Mouse (Mus musculus) forebrain, embryonic 14.5 days (tissue): ENCODE measurements around the gene Calhm2. TPM values are rescaled to one million over a fixed set of nuclear protein-coding genes. Genes with fewer than 3 reads are reported as not detected.

ENCODE experiments used
- ATAC-seq: fragments of 200-750 bp; cut with Nextera tagmentation; 2 replicates; pipeline ENCODE4 v1.8.0; 2017; ENCODE audit warnings: mild to moderate bottlenecking, moderate library complexity
- DNase-seq: peaks from one replicate; pipeline ENCODE4 v3.0.0-alpha.2; 2015; ENCODE audit warnings: low spot score
- H3K27ac ChIP-seq: fragments of 300-500 bp; sonication (generic); 2 replicates; pipeline ENCODE4 v1.5.1; 2014; ENCODE audit warnings: low read depth, mild to moderate bottlenecking, control low read depth, low read length, moderate library complexity
- H3K27me3 ChIP-seq: fragments of 300-500 bp; sonication (generic); replicated peaks from 2 replicates; pipeline ENCODE4 v1.6.1; 2014; ENCODE audit warnings: low read length, control low read depth, mixed read lengths; ENCODE audit not compliant: control insufficient read depth, insufficient read depth
- H3K36me3 ChIP-seq: fragments of 300-500 bp; sonication (generic); 2 replicates; pipeline ENCODE4 v1.6.1; 2014; ENCODE audit warnings: low read length, control low read depth; ENCODE audit not compliant: control insufficient read depth, insufficient read depth
- H3K4me1 ChIP-seq: fragments of 300-500 bp; sonication (generic); 2 replicates; pipeline ENCODE4 v1.6.1; 2014; ENCODE audit warnings: antibody characterized with exemption, low read length, control low read depth; ENCODE audit not compliant: control insufficient read depth, insufficient read depth
- H3K4me2 ChIP-seq: fragments of 300-500 bp; sonication (generic); 2 replicates; pipeline ENCODE4 v1.6.1; 2014; ENCODE audit warnings: mild to moderate bottlenecking, control low read depth, low read length
- H3K4me3 ChIP-seq: fragments of 300-500 bp; sonication (generic); 2 replicates; pipeline ENCODE4 v1.5.1; 2014; ENCODE audit warnings: low read depth, low read length, control low read depth
- H3K9ac ChIP-seq: fragments of 300-500 bp; sonication (generic); 2 replicates; pipeline ENCODE4 v1.6.1; 2014; ENCODE audit warnings: mild to moderate bottlenecking, low read length, control low read depth, moderate library complexity
- H3K9me3 ChIP-seq: fragments of 300-500 bp; sonication (generic); replicated peaks from 2 replicates; pipeline ENCODE4 v1.6.1; 2016; ENCODE audit warnings: low read length, control low read depth, mixed read lengths; ENCODE audit not compliant: control insufficient read depth
- WGBS: fragments of 180-500 bp; shearing (Covaris S2); extraction: QIAGEN DNeasy Blood & Tissue Kit; methylation state at CpG from one replicate; pipeline ENCODE4 v1.1.7; 2014; 5-methylcytosine and 5-hydroxymethylcytosine counted together
- polyA plus RNA-seq: library from polyadenylated mRNA; unstranded; fragments of >200 nt; fragmentation: Nextera tagmentation; extraction: Ambion mirVana; gene quantifications from 2 replicates; pipeline ENCODE4 v1.2.1, GENCODE M21; 2014

Calhm2 gene
- polyA plus RNA-seq, 1 experiment from 2014 or later = 0.69 TPM

DNA sequence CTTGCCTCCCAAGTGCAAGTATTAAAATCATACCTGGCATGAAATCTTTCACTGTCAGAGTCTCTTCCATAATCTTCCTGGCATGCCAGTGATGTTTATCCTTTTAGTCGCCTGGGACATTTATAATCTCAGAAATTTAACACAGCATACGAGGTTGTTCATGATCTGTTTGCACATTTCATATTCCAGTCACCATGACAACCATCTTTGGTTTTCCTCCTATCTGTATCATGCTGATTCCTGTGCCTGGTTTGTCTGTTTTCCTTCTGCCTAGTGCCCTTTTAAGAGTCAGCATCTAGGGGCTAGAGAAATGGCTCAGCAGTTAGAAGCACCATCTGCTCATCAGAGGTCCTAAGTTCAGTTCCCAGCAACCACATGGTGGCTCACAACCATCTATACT, 19.5 kb downstream of the Calhm2 start:
- Histone ChIP-seq H3K4me2 (no peak overlapping the region), H3K9me3 (no peaks in the 10 kb centered on the region), H3K9ac (no peak overlapping the region), H3K27ac (no peak overlapping the region), H3K27me3 (no peaks in the 10 kb centered on the region), H3K4me1 (no peaks in the 10 kb centered on the region), H3K4me3 (no peak overlapping the region), H3K36me3 (peaks cover 71% of the 10 kb centered on the region)
- DNase-seq = no peak
- no peak for ATAC-seq
- WGBS = 88% methylated on average over 2 of the region's 2 CpGs

DNA sequence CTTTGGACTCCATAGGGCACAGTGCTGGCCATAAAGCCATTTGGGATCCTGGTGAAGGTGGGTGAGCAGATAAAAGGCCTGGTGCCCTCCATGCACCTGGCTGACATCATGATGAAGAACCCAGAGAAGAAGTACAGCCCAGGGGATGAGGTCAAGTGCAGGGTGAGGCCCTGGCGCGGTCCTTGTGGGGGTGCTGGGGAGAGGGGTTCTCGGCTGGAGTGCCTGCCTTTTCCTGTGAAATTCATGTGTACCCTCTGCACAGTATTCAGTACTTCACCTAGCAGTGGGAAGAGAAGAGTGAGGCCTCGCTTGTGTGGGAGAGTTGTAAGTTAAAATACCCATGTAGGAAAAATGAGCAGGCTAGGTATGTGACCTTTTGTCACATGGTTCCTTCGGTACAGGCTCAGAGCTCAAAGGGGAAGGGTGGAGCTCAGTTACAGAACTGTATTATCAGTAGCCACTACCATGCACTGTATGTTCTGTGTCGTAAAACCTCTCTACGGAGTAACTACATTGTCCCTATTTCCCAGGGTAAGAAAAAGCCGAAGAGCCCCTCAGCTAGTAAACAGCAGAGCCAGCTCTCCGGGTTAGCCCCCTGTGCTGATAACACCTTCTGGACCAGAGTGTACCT, 33.3 kb downstream of the Calhm2 start:
- Histone ChIP-seq H3K27ac (no peak overlapping the region), H3K9ac (no peak overlapping the region), H3K36me3 (peaks cover 98% of the 10 kb centered on the region), H3K4me2 (no peak overlapping the region), H3K9me3 (no peaks in the 10 kb centered on the region), H3K27me3 (no peaks in the 10 kb centered on the region), H3K4me3 (no peak overlapping the region), H3K4me1 (no peaks in the 10 kb centered on the region)
- 96% methylated on average over 9 of the region's 9 CpGs for WGBS
- ATAC-seq = no peak
- no peak for DNase-seq

DNA sequence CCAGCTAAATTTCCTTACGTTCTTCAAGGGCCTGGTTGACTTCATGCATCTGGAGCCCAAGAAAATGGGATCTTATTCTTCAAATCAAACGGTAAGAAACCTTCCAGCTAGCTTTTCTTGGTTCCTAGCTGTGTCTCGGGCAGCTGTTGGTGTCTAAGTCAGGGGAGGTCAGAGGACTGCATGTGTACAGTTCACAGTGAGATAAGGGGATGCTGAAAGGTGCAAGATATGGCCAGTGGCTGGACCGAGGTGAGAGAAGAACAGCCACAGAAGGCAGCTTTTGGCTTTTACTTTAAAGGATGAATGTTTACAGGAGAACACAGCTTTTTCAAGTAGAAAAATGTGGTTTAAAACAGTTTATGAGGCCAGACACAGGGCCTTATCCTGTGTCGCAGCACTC, 37.0 kb downstream of the Calhm2 start:
- H3K27ac ChIP-seq = no peak overlapping the region
- H3K4me2 ChIP-seq = no peak overlapping the region
- H3K9ac ChIP-seq = no peak overlapping the region
- H3K4me1 ChIP-seq = no peaks in the 10 kb centered on the region
- no peak overlapping the region for H3K4me3 ChIP-seq
- WGBS = 92% methylated on average over 5 of the region's 5 CpGs
- H3K9me3 ChIP-seq = no peaks in the 10 kb centered on the region
- no peaks in the 10 kb centered on the region for H3K27me3 ChIP-seq
- H3K36me3 ChIP-seq = peaks cover 98% of the 10 kb centered on the region
- no peak for DNase-seq
- ATAC-seq = no peak

DNA sequence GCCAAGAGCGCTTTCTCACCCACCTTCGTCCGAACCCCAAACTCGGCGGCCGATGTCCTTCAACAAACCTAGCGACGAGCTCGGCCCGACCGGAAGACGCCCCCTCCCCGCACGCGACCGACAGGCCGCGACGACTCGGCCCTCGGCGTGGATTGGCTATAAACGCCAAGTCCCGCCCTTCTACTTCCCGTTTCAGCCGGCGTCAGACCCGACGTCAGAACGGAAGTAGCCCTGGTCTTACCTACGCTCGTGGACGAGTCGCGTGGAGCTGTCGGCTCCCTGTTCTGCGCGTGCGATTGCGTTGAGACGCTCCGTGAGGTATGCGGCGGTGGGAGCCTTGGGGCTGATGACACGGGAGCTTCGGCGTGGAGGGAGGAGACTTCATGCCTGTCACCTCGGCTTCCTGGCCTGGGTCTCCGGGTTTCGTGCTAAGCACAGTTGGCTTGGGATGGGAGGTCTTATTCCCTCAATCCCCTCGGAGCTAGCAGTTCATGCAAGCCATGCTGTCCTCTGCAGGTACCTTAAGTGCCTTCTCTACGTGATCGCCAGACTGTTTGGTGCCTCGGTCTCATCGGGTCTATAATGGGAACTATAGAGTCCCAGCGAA, 47.4 kb downstream of the Calhm2 start, which contains the start of the genes Usmg5 and Pdcd11:
Usmg5 (minus strand) TSS at position 98 of the 607 bp plus-strand sequence.
Pdcd11 (plus strand) TSS at position 219 of the 607 bp plus-strand sequence.
- Histone ChIP-seq H3K9ac (peak within 1 kb of the TSS; percentile 83), H3K4me1 (peaks cover 13% of the 10 kb centered on the region), H3K4me3 (peak within 1 kb of the TSS; percentile 75), H3K4me2 (peak within 1 kb of the TSS; percentile 80), H3K27ac (peak within 1 kb of the TSS; percentile 63), H3K36me3 (peaks cover 35% of the 10 kb centered on the region), H3K9me3 (no peaks in the 10 kb centered on the region), H3K27me3 (no peaks in the 10 kb centered on the region)
- DNase-seq (peak; percentile 98), ATAC-seq (peak; percentile 100)
- WGBS = under 1% methylated on average over 56 of the region's 56 CpGs

DNA sequence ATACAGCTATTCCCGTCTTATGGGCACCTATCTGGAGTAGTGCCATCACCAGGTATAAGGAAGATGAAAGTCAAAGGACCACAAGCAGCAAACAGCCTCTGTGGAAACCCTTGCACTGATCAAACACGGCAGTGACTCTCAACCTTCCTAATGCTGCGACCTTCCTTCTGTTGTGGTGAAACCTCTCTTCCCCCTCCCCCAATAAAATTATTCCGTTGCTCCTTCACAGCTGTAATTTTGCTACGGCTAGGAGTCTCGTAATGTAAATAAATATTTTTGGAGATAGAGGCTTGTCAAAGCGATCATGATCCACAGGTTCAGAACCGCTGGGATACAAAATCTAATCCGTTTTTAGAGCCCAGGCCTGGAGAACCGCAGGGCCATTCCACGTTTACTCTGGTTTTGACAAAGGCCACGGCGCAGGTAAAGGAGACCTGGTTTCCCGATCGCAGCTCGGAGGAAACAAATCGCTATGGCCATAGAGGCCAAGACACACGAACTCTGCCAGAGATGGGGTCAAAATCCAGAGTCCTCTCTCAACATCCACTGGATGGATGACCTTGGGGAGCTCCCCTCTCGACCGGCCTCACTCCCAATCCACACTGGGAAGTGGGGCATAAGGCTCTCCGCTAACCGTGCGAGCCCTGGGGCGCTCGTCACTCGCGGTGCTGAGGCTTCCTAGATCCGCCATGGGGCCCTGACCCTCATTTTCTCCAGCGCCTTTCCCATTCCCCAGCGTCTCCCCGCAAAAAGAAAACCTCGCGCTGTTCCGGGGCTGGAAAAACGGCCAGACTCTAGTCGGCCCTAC, 48.2 kb downstream of the Calhm2 start:
- ATAC-seq (peak; percentile 66), DNase-seq (no peak)
- Histone ChIP-seq H3K27ac (peak overlapping the region; percentile 52; the same call in 1 of the 2 replicates), H3K4me3 (peak overlapping the region; percentile 75), H3K36me3 (peaks cover 35% of the 10 kb centered on the region), H3K9me3 (no peaks in the 10 kb centered on the region), H3K4me2 (peak overlapping the region; percentile 72), H3K27me3 (no peaks in the 10 kb centered on the region), H3K9ac (peak overlapping the region; percentile 83), H3K4me1 (peaks cover 13% of the 10 kb centered on the region)
- 2% methylated on average over 36 of the region's 36 CpGs for WGBS

DNA sequence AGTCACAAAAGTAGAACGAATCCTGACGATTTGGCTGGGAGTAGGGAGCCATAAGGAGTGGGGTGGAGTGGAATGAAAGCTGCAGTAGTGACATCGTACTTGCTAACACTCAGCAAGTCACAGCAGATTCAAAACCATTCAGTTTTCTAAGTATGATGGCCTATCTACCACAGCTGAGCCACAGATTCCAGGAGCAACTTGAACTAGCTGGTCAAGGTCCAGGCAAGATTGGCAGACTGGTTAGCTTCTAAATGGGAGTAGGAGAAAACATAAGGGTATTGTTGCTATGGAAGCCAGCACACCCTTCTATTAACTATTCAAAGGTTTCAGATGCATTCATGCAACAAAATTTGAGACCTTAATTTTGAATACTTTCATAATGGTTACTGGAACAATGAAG, 49.9 kb downstream of the Calhm2 start:
- Histone ChIP-seq H3K4me3 (no peak overlapping the region), H3K27ac (no peak overlapping the region), H3K36me3 (peaks cover 38% of the 10 kb centered on the region), H3K27me3 (no peaks in the 10 kb centered on the region), H3K4me2 (no peak overlapping the region), H3K9ac (no peak overlapping the region), H3K4me1 (peaks cover 13% of the 10 kb centered on the region), H3K9me3 (no peaks in the 10 kb centered on the region)
- ATAC-seq (no peak), DNase-seq (no peak)
- 84% methylated on average over 3 of the region's 3 CpGs for WGBS

DNA sequence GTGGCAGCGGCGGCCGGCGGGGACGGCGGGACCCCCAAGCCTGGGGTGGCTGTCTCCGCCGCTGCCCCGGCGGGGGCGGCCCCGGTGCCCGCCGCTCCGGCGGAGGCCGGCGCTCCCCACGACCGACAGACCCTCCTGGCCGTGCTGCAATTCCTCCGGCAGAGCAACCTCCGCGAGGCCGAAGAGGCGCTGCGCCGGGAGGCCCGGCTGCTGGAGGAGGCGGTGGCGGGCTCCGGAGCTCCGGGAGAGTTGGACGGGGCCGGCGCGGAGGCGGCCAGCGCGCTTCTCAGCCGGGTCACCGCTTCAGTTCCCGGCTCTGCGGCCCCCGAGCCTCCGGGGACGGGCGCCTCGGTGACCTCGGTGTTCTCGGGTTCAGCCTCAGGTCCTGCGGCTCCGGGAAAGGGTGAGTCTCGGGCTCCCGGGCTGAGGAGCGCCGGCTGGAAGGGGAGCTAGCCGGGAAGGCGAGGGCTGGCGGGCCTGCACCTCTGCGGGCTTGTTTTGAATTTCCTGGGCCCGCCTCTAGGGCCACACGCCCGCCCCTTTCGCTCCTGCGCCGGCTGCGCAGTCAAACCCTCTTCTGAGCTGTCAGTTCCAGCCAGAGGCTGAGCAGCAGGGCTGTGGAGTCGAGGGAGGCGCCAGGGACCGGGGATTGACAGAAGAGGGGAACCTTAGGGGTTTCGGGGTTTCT, 70.0 kb downstream of the Calhm2 start:
- Histone ChIP-seq H3K27me3 (no peaks in the 10 kb centered on the region; the same call in 1 of the 2 replicates), H3K4me1 (peaks cover 7% of the 10 kb centered on the region; the same call in 1 of the 2 replicates), H3K27ac (peak overlapping the region; percentile 93), H3K4me2 (peak overlapping the region; percentile 79), H3K36me3 (peaks cover 21% of the 10 kb centered on the region), H3K9me3 (no peaks in the 10 kb centered on the region), H3K9ac (peak overlapping the region; percentile 91), H3K4me3 (peak overlapping the region; percentile 99)
- DNase-seq = peak; percentile 89
- ATAC-seq = peak; percentile 93
- 0% methylated on average over 71 of the region's 72 CpGs for WGBS

DNA sequence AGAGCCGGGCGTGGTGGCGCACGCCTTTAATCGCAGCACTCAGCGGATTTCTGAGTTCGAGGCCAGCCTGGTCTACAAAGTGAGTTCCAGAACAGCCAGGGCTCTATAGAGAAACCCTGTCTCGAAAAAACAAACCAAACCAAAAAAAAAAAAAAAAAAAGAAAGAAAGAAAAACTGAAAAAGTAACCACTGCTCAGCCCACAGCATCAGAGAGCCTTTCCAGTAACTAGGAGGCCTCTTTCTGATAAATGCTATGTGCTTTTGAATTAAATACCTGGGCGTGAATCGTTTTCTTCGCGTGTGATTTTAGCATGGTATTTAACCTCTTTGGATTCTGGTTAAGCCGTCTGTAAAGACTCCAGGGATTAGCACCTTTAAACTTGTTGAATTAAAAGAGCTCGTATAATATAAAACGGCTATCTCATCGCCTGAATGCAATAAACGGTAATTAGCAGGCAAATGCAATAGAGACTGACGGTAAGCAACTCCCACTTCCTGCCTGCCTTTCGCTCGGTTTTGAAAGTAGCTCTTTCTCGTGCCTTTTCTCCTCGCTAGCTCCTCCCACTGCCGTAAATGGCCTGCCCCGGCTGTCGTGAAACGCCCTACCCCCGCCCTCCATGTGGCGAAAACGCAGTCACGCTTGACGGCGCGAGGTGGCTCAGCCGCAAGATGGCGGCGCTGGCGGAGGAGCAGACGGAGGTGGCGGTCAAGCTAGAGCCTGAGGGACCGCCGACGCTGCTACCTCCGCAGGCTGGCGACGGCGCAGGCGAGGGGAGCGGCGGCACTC, 70.8 kb downstream of the Calhm2 start, which contains the start of gene Taf5:
Taf5 (plus strand) TSS at position 651 of the 787 bp plus-strand sequence.
- Histone ChIP-seq H3K9ac (peak within 1 kb of the TSS; percentile 91), H3K36me3 (peaks cover 18% of the 10 kb centered on the region), H3K4me3 (peak within 1 kb of the TSS; percentile 99), H3K4me1 (peaks cover 7% of the 10 kb centered on the region; the same call in 1 of the 2 replicates), H3K27me3 (no peaks in the 10 kb centered on the region; the same call in 1 of the 2 replicates), H3K9me3 (no peaks in the 10 kb centered on the region), H3K27ac (peak within 1 kb of the TSS; percentile 93), H3K4me2 (peak within 1 kb of the TSS; percentile 79)
- peak; percentile 99 for DNase-seq
- WGBS = 10% methylated on average over 49 of the region's 49 CpGs
- ATAC-seq = peak; percentile 86
